Mouse (Mus musculus): ENCODE measurements around the gene Tcte3. TPM values are rescaled to one million over a fixed set of nuclear protein-coding genes. Genes with fewer than 3 reads are reported as not detected.
"Not testable (repeated sequence)": the region's sequence is repeated elsewhere in the genome, so short reads cannot be mapped to it uniquely, and the experiment has no call there.

Tcte3 gene
- total RNA-seq, 2 experiments from 2014 or later = 3.3 to 6.5 TPM

- peak; percentile 45; the same call in 1 of the 2 replicates for ATAC-seq (replicated peaks; ENCODE audit: low FRiP score, low TSS enrichment, poor library complexity, severe bottlenecking)
Measured at GRCm38 (mm10) chr17:15052766-15053165, 11.5 kb upstream of the Tcte3 start.

GRCm38 (mm10) chr17:15050338-15050737 is 9.1 kb upstream of the Tcte3 start:
- ATAC-seq (replicated peaks; ENCODE audit: low FRiP score, low TSS enrichment, poor library complexity, severe bottlenecking) = not testable (repeated sequence)

GRCm38 (mm10) chr17:15040455-15040854 is 833 bp downstream of the Tcte3 start:
- peak; percentile 74 for ATAC-seq (replicated peaks; ENCODE audit: low FRiP score, low TSS enrichment, poor library complexity, severe bottlenecking)

DNA sequence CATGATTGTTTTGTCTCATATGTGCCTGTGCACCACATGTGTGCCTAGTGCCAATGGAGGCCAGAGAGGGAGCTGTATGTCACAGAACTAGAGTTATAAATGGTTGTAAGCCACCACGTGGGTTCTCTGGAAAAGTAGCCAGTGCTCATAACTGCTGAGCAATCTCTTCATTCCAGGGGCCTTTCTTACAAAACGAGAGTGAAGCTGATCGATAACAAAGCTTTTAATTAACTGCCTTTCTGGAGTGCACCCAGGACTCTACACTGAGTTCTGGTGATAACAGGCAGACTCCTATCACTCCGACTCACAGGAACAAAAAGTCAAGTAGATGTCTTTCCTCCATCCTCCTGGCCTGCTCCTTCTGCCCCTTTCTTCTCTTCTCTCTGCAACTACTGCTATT is 9.9 kb downstream of the Tcte3 start:
- peak; percentile 82 for ATAC-seq (replicated peaks; ENCODE audit: low FRiP score, low TSS enrichment, poor library complexity, severe bottlenecking)

DNA sequence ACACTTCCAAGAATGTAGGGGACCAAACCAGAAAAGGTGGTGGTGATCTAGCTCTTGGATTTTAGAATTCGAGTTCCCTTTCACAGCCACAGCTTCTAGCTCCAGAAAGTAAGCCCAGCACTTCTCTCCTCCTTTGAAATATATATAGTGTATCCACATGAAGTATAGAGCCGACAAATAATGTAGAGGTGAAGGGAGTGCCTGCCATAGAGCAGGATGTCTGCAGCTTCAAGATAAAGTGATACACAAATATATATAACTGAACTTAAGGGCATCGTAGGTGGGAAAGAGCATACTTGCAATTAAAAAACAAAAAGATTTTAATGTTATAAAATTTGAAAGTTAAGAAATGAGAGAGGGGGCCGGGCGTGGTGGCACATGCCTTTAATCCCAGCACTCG is 15.8 kb downstream of the Tcte3 start:
- peak; percentile 50 for ATAC-seq (replicated peaks; ENCODE audit: low FRiP score, low TSS enrichment, poor library complexity, severe bottlenecking)

DNA sequence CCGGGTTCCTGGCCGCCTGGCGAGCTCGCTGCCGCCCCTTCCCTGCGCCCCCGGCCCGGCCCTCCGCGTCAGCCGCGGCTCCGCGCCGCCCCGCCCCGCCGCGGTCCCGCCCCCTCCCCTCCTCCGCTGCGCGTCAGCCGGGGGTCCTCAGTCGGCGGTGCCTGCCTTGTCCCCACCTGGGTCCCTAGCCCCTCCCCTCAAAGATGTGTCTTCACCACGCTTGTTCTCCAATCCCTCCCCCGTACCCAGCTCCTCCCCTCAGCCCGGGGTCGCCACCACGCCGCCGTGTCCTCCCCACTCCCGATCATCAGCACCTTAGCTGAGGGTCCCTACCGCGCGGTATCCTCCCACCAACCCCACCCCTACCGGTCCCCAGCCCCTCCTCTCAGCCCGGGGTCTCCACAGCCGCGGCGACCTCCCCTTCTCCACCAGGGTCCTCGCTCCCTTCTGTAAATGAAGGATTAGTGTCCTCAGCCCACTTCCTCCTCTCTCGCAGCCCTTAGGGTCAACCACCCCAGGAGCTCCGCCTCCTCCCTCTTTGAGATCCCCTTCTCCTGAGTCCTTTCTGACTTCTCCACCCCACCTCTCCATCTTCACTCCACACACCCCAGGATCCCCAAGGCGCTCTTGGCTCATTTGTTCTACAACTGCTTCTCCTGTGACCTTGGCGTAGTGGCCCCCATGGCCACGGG is 16.6 kb downstream of the Tcte3 start:
- ATAC-seq (replicated peaks; ENCODE audit: low FRiP score, low TSS enrichment, poor library complexity, severe bottlenecking) = peak; percentile 31

DNA sequence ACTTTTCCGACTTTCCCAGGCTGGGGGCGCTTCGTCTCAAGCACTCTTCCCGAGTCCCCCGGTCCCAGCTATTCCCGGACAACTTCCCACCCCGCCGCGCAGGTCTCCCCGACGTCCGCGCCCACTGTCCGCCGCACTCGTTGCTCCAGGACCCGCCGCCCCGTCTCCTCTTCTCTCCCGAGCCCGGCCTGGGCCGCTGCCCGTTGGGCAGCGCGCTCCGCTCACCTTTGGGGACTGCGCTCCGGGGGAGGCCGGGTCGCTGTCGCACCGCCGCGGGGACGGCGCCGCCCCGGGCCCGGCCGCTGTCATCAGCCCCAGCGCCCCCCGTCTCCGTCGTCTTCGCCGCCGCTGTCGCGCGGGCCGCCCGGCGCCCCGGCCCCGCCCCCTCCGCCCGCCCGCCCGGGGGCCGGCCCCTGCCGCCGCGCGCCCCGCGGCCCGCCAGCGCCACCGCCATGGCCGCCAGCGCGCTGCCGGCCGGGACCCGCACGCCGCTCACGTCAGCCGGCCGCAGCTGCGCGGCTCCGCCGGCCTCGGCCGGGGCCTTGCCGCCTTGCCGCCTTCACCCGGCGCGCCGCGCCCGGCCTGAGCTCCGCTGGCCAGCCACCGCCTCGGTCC is 17.3 kb downstream of the Tcte3 start:
- ATAC-seq (replicated peaks; ENCODE audit: low FRiP score, low TSS enrichment, poor library complexity, severe bottlenecking) = not testable (repeated sequence)

- ATAC-seq (replicated peaks; ENCODE audit: low FRiP score, low TSS enrichment, poor library complexity, severe bottlenecking) = not testable (repeated sequence)
Measured at GRCm38 (mm10) chr17:15021503-15022220, 19.6 kb downstream of the Tcte3 start.

GRCm38 (mm10) chr17:15009706-15010413 is 31.4 kb downstream of the Tcte3 start, which contains the start of gene Gm3435:
Gene Gm3435 (plus strand): TSS chr17:15010176.
- peak; percentile 92 for ATAC-seq (replicated peaks; ENCODE audit: low FRiP score, low TSS enrichment, poor library complexity, severe bottlenecking)

DNA sequence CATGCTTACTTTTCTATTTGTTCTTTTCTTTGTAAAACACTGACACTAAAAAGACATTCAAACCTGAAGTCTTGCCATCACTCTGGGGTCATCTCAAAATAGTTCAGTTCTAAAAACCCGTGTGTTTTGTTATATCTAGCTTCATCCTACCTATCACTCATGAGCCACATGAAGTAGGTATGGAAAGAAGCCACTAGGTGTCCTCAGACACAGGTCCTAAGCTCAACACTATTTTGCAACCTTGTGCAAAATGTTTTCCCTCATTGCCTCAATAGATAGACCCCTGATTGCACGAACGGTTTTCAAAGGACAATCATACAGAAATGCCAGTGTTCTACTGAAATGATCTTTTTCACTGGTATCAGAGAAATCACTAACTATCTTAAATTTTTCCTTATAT is 32.2 kb downstream of the Tcte3 start:
- peak; percentile 75 for ATAC-seq (replicated peaks; ENCODE audit: low FRiP score, low TSS enrichment, poor library complexity, severe bottlenecking)

DNA sequence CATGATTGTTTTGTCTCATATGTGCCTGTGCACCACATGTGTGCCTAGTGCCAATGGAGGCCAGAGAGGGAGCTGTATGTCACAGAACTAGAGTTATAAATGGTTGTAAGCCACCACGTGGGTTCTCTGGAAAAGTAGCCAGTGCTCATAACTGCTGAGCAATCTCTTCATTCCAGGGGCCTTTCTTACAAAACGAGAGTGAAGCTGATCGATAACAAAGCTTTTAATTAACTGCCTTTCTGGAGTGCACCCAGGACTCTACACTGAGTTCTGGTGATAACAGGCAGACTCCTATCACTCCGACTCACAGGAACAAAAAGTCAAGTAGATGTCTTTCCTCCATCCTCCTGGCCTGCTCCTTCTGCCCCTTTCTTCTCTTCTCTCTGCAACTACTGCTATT is 41.2 kb downstream of the Tcte3 start:
- ATAC-seq (replicated peaks; ENCODE audit: low FRiP score, low TSS enrichment, poor library complexity, severe bottlenecking) = peak; percentile 81

GRCm38 (mm10) chr17:14994140-14994539 is 47.1 kb downstream of the Tcte3 start:
- peak; percentile 60 for ATAC-seq (replicated peaks; ENCODE audit: low FRiP score, low TSS enrichment, poor library complexity, severe bottlenecking)

DNA sequence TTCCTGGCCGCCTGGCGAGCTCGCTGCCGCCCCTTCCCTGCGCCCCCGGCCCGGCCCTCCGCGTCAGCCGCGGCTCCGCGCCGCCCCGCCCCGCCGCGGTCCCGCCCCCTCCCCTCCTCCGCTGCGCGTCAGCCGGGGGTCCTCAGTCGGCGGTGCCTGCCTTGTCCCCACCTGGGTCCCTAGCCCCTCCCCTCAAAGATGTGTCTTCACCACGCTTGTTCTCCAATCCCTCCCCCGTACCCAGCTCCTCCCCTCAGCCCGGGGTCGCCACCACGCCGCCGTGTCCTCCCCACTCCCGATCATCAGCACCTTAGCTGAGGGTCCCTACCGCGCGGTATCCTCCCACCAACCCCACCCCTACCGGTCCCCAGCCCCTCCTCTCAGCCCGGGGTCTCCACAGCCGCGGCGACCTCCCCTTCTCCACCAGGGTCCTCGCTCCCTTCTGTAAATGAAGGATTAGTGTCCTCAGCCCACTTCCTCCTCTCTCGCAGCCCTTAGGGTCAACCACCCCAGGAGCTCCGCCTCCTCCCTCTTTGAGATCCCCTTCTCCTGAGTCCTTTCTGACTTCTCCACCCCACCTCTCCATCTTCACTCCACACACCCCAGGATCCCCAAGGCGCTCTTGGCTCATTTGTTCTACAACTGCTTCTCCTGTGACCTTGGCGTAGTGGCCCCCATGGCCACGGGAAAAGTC is 48.0 kb downstream of the Tcte3 start:
- peak; percentile 35 for ATAC-seq (replicated peaks; ENCODE audit: low FRiP score, low TSS enrichment, poor library complexity, severe bottlenecking)

- ATAC-seq (replicated peaks; ENCODE audit: low FRiP score, low TSS enrichment, poor library complexity, severe bottlenecking) = not testable (repeated sequence)
Measured at GRCm38 (mm10) chr17:14992522-14993138, 48.7 kb downstream of the Tcte3 start.

GRCm38 (mm10) chr17:14990116-14990702 is 51.1 kb downstream of the Tcte3 start:
- not testable (repeated sequence) for ATAC-seq (replicated peaks; ENCODE audit: low FRiP score, low TSS enrichment, poor library complexity, severe bottlenecking)

GRCm38 (mm10) chr17:14978362-14979038 is 62.8 kb downstream of the Tcte3 start, which contains the start of the genes 9030025P20Rik and Gm3417:
Gene 9030025P20Rik (plus strand): TSS chr17:14978468.
Gene Gm3417 (minus strand): TSS chr17:14978790.
- ATAC-seq (replicated peaks; ENCODE audit: low FRiP score, low TSS enrichment, poor library complexity, severe bottlenecking) = peak; percentile 93

DNA sequence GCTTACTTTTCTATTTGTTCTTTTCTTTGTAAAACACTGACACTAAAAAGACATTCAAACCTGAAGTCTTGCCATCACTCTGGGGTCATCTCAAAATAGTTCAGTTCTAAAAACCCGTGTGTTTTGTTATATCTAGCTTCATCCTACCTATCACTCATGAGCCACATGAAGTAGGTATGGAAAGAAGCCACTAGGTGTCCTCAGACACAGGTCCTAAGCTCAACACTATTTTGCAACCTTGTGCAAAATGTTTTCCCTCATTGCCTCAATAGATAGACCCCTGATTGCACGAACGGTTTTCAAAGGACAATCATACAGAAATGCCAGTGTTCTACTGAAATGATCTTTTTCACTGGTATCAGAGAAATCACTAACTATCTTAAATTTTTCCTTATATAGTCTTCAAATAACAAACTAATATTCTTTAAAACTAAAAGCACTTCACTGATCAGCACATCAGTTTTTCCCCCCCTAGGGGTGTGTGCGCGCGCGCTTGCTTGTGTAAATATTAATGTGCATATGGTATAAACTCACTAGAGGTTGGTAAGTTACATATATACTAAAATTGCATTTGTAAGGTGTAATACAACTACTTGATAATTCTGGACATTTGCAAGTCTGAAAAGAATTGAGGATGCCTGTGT is 63.4 kb downstream of the Tcte3 start:
- ATAC-seq (replicated peaks; ENCODE audit: low FRiP score, low TSS enrichment, poor library complexity, severe bottlenecking) = peak; percentile 81
